Mouse (Mus musculus): ENCODE results near the gene Bax. TPM values are rescaled to one million over a fixed set of nuclear protein-coding genes. Genes with fewer than 3 reads are reported as not detected.

The Bax gene
- polyA plus RNA-seq (2017; shearing (Covaris generic)), result 236 TPM

GRCm38 (mm10) chr7:45466283-45467089 lies at the start of gene Bax:
Gene Bax, minus strand, starts transcription at chr7:45466898.

GRCm38 (mm10) chr7:45509912-45510787 lies 43.5 kb upstream of the Bax start, which contains the start of gene Nucb1:
Gene Nucb1, minus strand, starts transcription at chr7:45510406.

GRCm38 (mm10) chr7:45488293-45489204 lies 21.9 kb upstream of the Bax start, which contains the start of gene Dhdh:
Gene Dhdh, minus strand, starts transcription at chr7:45488805.

GRCm38 (mm10) chr7:45486761-45487415 lies 20.2 kb upstream of the Bax start, which contains the start of gene Gm45808:
Gene Gm45808, minus strand, starts transcription at chr7:45486811.

GRCm38 (mm10) chr7:45481374-45481927 lies 14.8 kb upstream of the Bax start, which contains the start of gene Tulp2:
Gene Tulp2, plus strand, starts transcription at chr7:45481877.

GRCm38 (mm10) chr7:45459564-45460140 lies 7.0 kb downstream of the Bax start, which contains the start of gene Ftl1:
Gene Ftl1, minus strand, starts transcription at chr7:45459884.

GRCm38 (mm10) chr7:45437521-45438276 lies 29.0 kb downstream of the Bax start, which contains the start of gene Ruvbl2:
Gene Ruvbl2, minus strand, starts transcription at chr7:45438096.

GRCm38 (mm10) chr7:45434203-45435015 lies 32.3 kb downstream of the Bax start, which contains the start of gene Gys1:
Gene Gys1, plus strand, starts transcription at chr7:45434844.

GRCm38 (mm10) chr7:45420615-45420919 lies 46.1 kb downstream of the Bax start, which contains the start of gene Lhb:
Gene Lhb, plus strand, starts transcription at chr7:45420820.

GRCm38 (mm10) chr7:45413113-45413863 lies 53.4 kb downstream of the Bax start, which contains the start of gene Ntf5:
Gene Ntf5, plus strand, starts transcription at chr7:45413695.

Other genes starting within 250 kb of the Bax start
- gene Cd37, start 227.8 kb downstream of the Bax start, polyA plus RNA-seq (2017; shearing (Covaris generic)), result 386 TPM
- gene Slc6a16, start 225.8 kb downstream of the Bax start, polyA plus RNA-seq (2017; shearing (Covaris generic)), result not detected
- gene Slc6a21, start 189.4 kb downstream of the Bax start, polyA plus RNA-seq (2017; shearing (Covaris generic)), result 0.93 TPM
- 5.0 TPM for gene Trpm4, start 133.1 kb downstream of the Bax start, polyA plus RNA-seq (2017; shearing (Covaris generic))
- gene Hrc, start 131.6 kb downstream of the Bax start, polyA plus RNA-seq (2017; shearing (Covaris generic)), result not detected
- 0.12 TPM for gene Ppfia3, start 99.9 kb downstream of the Bax start, polyA plus RNA-seq (2017; shearing (Covaris generic))
- gene Lin7b, start 96.3 kb downstream of the Bax start, polyA plus RNA-seq (2017; shearing (Covaris generic)), result not detected
- gene Snrnp70, start 71.2 kb downstream of the Bax start, polyA plus RNA-seq (2017; shearing (Covaris generic)), result 211 TPM
- not detected for gene Kcna7, start 61.2 kb downstream of the Bax start, polyA plus RNA-seq (2017; shearing (Covaris generic))
- gene Ntf5, start 53.2 kb downstream of the Bax start, polyA plus RNA-seq (2017; shearing (Covaris generic)), result 0.60 TPM
- not detected for gene Lhb, start 46.1 kb downstream of the Bax start, polyA plus RNA-seq (2017; shearing (Covaris generic))
- gene Gys1, start 32.1 kb downstream of the Bax start, polyA plus RNA-seq (2017; shearing (Covaris generic)), result 3.2 TPM
- 32.3 TPM for gene Ruvbl2, start 28.8 kb downstream of the Bax start, polyA plus RNA-seq (2017; shearing (Covaris generic))
- gene Ftl1, start 7.0 kb downstream of the Bax start, polyA plus RNA-seq (2017; shearing (Covaris generic)), result 2,366 TPM
- 1.3 TPM for gene Tulp2, start 15.0 kb upstream of the Bax start, polyA plus RNA-seq (2017; shearing (Covaris generic))
- 0.89 TPM for gene Gm45808, start 19.9 kb upstream of the Bax start, polyA plus RNA-seq (2017; shearing (Covaris generic))
- 0.80 TPM for gene Dhdh, start 21.9 kb upstream of the Bax start, polyA plus RNA-seq (2017; shearing (Covaris generic))
- 218 TPM for gene Nucb1, start 43.5 kb upstream of the Bax start, polyA plus RNA-seq (2017; shearing (Covaris generic))
- 751 TPM for gene Ppp1r15a, start 59.4 kb upstream of the Bax start, polyA plus RNA-seq (2017; shearing (Covaris generic))
- gene Plekha4, start 59.4 kb upstream of the Bax start, polyA plus RNA-seq (2017; shearing (Covaris generic)), result 1.3 TPM
- 2.0 TPM for gene Hsd17b14, start 88.0 kb upstream of the Bax start, polyA plus RNA-seq (2017; shearing (Covaris generic))
- 38.0 TPM for gene Bcat2, start 103.3 kb upstream of the Bax start, polyA plus RNA-seq (2017; shearing (Covaris generic))
- gene Fgf21, start 148.6 kb upstream of the Bax start, polyA plus RNA-seq (2017; shearing (Covaris generic)), result not detected
- 1.2 TPM for gene Fut1, start 150.4 kb upstream of the Bax start, polyA plus RNA-seq (2017; shearing (Covaris generic))
- not detected for gene Izumo1, start 154.9 kb upstream of the Bax start, polyA plus RNA-seq (2017; shearing (Covaris generic))
- not detected for gene Rasip1, start 160.6 kb upstream of the Bax start, polyA plus RNA-seq (2017; shearing (Covaris generic))
- 1.1 TPM for gene Mamstr, start 173.1 kb upstream of the Bax start, polyA plus RNA-seq (2017; shearing (Covaris generic))
- gene Fut2, start 199.5 kb upstream of the Bax start, polyA plus RNA-seq (2017; shearing (Covaris generic)), result 0.89 TPM
- gene Ntn5, start 217.1 kb upstream of the Bax start, polyA plus RNA-seq (2017; shearing (Covaris generic)), result not detected
- gene Sec1, start 227.5 kb upstream of the Bax start, polyA plus RNA-seq (2017; shearing (Covaris generic)), result not detected
- 1.3 TPM for gene Car11, start 232.9 kb upstream of the Bax start, polyA plus RNA-seq (2017; shearing (Covaris generic))
- 7.4 TPM for gene Dbp, start 238.2 kb upstream of the Bax start, polyA plus RNA-seq (2017; shearing (Covaris generic))
- 1,531 TPM for gene Rpl18, start 248.6 kb upstream of the Bax start, polyA plus RNA-seq (2017; shearing (Covaris generic))

Measured in effector memory CD4-positive, alpha-beta T cell, adult 7 months (primary cell).